Mouse (Mus musculus): Measurements from ENCODE around the gene Meltf. TPM values are rescaled to one million over a fixed set of nuclear protein-coding genes. Genes with fewer than 3 reads are reported as not detected.

Gene Meltf
- polyA plus RNA-seq, 1 experiment = 0.43 TPM

- Histone ChIP-seq H3K27me3 (ENCODE audit: control insufficient read depth, insufficient read depth, low read length) (no peaks in the 10 kb centered on the region), H3K4me1 (replicated peaks; ENCODE audit: control insufficient read depth, insufficient read depth, low read length) (no peaks in the 10 kb centered on the region), H3K4me3 (ENCODE audit: control insufficient read depth, insufficient read depth, low read length) (no peak overlapping the region), H3K27ac (ENCODE audit: control insufficient read depth, insufficient read depth, low read length) (no peak overlapping the region), H3K36me3 (ENCODE audit: control insufficient read depth, insufficient read depth, low read length) (no peaks in the 10 kb centered on the region)
- TF ChIP-seq CTCF (IDR thresholded peaks at IDR 0.05; ENCODE audit: borderline replicate concordance, control insufficient read depth, extremely low read depth, insufficient read depth, low read length, poor library complexity) = no peak
- TF ChIP-seq POLR2A (IDR thresholded peaks at IDR 0.05; ENCODE audit: control insufficient read depth, extremely low read depth, insufficient read depth, low read length, poor library complexity) = no peak
- WGBS = 97% methylated on average over 4 of the region's 4 CpGs
- no peak for DNase-seq
These were observed 3.2 kb upstream of the Meltf start for GRCm38 (mm10) chr16:31875391-31875790.

- Histone ChIP-seq H3K27ac (ENCODE audit: control insufficient read depth, insufficient read depth, low read length) (no peak overlapping the region), H3K4me1 (replicated peaks; ENCODE audit: control insufficient read depth, insufficient read depth, low read length) (no peaks in the 10 kb centered on the region), H3K27me3 (ENCODE audit: control insufficient read depth, insufficient read depth, low read length) (no peaks in the 10 kb centered on the region), H3K36me3 (ENCODE audit: control insufficient read depth, insufficient read depth, low read length) (no peaks in the 10 kb centered on the region), H3K4me3 (ENCODE audit: control insufficient read depth, insufficient read depth, low read length) (no peak overlapping the region)
- TF ChIP-seq POLR2A (IDR thresholded peaks at IDR 0.05; ENCODE audit: control insufficient read depth, extremely low read depth, insufficient read depth, low read length, poor library complexity) (no peak), CTCF (IDR thresholded peaks at IDR 0.05; ENCODE audit: borderline replicate concordance, control insufficient read depth, extremely low read depth, insufficient read depth, low read length, poor library complexity) (no peak)
- 83% methylated on average over 10 of the region's 10 CpGs for WGBS
- DNase-seq = no peak
These were observed 2.2 kb upstream of the Meltf start for GRCm38 (mm10) chr16:31876386-31876785.

GRCm38 (mm10) chr16:31878052-31878451, 558 bp upstream of the Meltf start:
- H3K4me1 ChIP-seq (replicated peaks; ENCODE audit: control insufficient read depth, insufficient read depth, low read length) = no peaks in the 10 kb centered on the region
- no peak overlapping the region for H3K27ac ChIP-seq (ENCODE audit: control insufficient read depth, insufficient read depth, low read length)
- H3K27me3 ChIP-seq (ENCODE audit: control insufficient read depth, insufficient read depth, low read length) = no peaks in the 10 kb centered on the region
- no peak for TF ChIP-seq CTCF (IDR thresholded peaks at IDR 0.05; ENCODE audit: borderline replicate concordance, control insufficient read depth, extremely low read depth, insufficient read depth, low read length, poor library complexity)
- no peak for TF ChIP-seq POLR2A (IDR thresholded peaks at IDR 0.05; ENCODE audit: control insufficient read depth, extremely low read depth, insufficient read depth, low read length, poor library complexity)
- H3K36me3 ChIP-seq (ENCODE audit: control insufficient read depth, insufficient read depth, low read length) = no peaks in the 10 kb centered on the region
- 88% methylated on average over 6 of the region's 6 CpGs for whole genome bisulfite sequencing
- no peak overlapping the region for H3K4me3 ChIP-seq (ENCODE audit: control insufficient read depth, insufficient read depth, low read length)
- DNase-seq = no peak

DNA sequence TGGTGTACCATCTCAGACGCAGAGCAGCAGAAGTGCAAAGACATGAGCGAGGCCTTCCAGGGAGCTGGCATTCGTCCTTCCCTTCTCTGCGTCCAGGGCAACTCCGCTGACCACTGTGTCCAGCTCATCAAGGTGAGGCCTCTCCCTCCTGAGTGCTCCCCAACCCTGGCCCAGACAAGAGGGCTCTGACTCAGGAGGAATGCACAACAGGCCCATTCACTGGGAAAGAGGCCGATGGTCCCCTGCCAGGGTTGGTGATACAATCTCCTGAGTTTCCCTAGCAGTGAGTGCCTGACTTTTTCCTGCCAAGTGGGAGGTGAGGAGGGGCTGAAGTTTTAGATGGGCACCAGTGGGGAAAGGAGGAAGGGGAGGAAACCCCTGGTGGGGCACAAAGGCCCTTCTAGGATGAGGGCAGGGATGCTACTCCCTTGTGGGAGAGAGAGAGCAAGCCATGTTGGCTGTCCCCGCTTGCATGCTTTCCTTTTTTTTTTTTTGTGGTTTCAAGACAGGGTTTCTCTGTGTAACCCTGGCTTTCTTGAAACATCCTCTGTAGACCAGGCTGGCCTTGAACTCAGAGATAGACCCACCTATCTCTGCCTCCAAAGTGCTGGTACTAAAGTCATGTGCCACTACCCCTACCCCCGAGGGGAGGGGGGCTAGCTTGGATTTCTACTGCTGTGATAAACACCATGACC, 1.7 kb downstream of the Meltf start:
- WGBS = 85% methylated on average over 8 of the region's 8 CpGs

DNA sequence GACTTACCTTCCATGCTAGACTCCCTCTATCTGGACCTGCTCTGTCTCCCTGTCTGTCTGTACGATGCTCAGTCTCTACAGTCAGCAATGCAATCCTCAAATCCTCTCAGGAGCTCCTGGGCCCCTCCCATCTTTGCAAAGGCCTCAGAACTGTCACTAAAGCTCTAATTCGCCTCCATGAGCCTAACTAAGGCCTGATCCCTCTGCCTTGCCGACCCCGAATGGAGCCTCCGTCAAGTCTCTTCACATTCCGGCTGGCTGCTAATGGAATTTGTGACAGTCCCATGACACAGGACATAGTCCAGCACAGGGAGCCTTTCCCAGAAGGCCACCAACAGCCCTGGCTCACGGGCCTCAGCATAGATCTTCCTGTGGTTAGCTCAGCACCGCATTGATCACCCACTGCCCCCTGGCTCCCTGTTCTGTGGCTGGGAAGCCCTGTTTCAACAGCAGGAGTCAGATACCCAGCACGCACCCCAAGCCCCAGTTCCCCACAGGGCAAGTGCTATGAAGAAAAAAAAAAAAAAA, 3.8 kb downstream of the Meltf start:
- TF ChIP-seq CTCF (IDR thresholded peaks at IDR 0.05; ENCODE audit: borderline replicate concordance, control insufficient read depth, extremely low read depth, insufficient read depth, low read length, poor library complexity) (no peak), POLR2A (IDR thresholded peaks at IDR 0.05; ENCODE audit: control insufficient read depth, extremely low read depth, insufficient read depth, low read length, poor library complexity) (no peak)
- H3K27me3 ChIP-seq (ENCODE audit: control insufficient read depth, insufficient read depth, low read length) = no peaks in the 10 kb centered on the region
- H3K27ac ChIP-seq (ENCODE audit: control insufficient read depth, insufficient read depth, low read length) = no peak overlapping the region
- no peaks in the 10 kb centered on the region for H3K36me3 ChIP-seq (ENCODE audit: control insufficient read depth, insufficient read depth, low read length)
- no peak overlapping the region for H3K4me3 ChIP-seq (ENCODE audit: control insufficient read depth, insufficient read depth, low read length)
- no peaks in the 10 kb centered on the region for H3K4me1 ChIP-seq (replicated peaks; ENCODE audit: control insufficient read depth, insufficient read depth, low read length)
- no peak for DNase-seq
- WGBS = 77% methylated on average over 9 of the region's 9 CpGs

More for the DNA sequence above, 1.7 kb downstream of the Meltf start:
- TF ChIP-seq POLR2A (IDR thresholded peaks at IDR 0.05; ENCODE audit: control insufficient read depth, extremely low read depth, insufficient read depth, low read length, poor library complexity) (no peak), CTCF (IDR thresholded peaks at IDR 0.05; ENCODE audit: borderline replicate concordance, control insufficient read depth, extremely low read depth, insufficient read depth, low read length, poor library complexity) (no peak)
- H3K4me1 ChIP-seq (replicated peaks; ENCODE audit: control insufficient read depth, insufficient read depth, low read length) = no peaks in the 10 kb centered on the region
- DNase-seq = no peak
- no peak overlapping the region for H3K27ac ChIP-seq (ENCODE audit: control insufficient read depth, insufficient read depth, low read length)
- H3K27me3 ChIP-seq (ENCODE audit: control insufficient read depth, insufficient read depth, low read length) = no peaks in the 10 kb centered on the region
- no peak overlapping the region for H3K4me3 ChIP-seq (ENCODE audit: control insufficient read depth, insufficient read depth, low read length)
- H3K36me3 ChIP-seq (ENCODE audit: control insufficient read depth, insufficient read depth, low read length) = no peaks in the 10 kb centered on the region

- Histone ChIP-seq H3K27me3 (ENCODE audit: control insufficient read depth, insufficient read depth, low read length) (no peaks in the 10 kb centered on the region), H3K4me3 (ENCODE audit: control insufficient read depth, insufficient read depth, low read length) (no peak overlapping the region)
These were observed 4.7 kb downstream of the Meltf start for GRCm38 (mm10) chr16:31883302-31883701.

More at GRCm38 (mm10) chr16:31883302-31883701, 4.7 kb downstream of the Meltf start:
- Histone ChIP-seq H3K36me3 (ENCODE audit: control insufficient read depth, insufficient read depth, low read length) (no peaks in the 10 kb centered on the region), H3K27ac (ENCODE audit: control insufficient read depth, insufficient read depth, low read length) (no peak overlapping the region), H3K4me1 (replicated peaks; ENCODE audit: control insufficient read depth, insufficient read depth, low read length) (no peaks in the 10 kb centered on the region)
- no peak for DNase-seq
- TF ChIP-seq POLR2A (IDR thresholded peaks at IDR 0.05; ENCODE audit: control insufficient read depth, extremely low read depth, insufficient read depth, low read length, poor library complexity) (no peak), CTCF (IDR thresholded peaks at IDR 0.05; ENCODE audit: borderline replicate concordance, control insufficient read depth, extremely low read depth, insufficient read depth, low read length, poor library complexity) (no peak)
- 80% methylated on average over 14 of the region's 14 CpGs for WGBS
